Mouse (Mus musculus) testis, adult 2 months (tissue): ENCODE results near the gene Ksr2.

ENCODE experiments used
- CTCF ChIP-seq: fragments of 200-500 bp; IDR thresholded peaks from 2 replicates; pipeline ENCODE4 v1.5.1; 2012; ENCODE audit warnings: low read depth, mild to moderate bottlenecking, inconsistent platforms, low read length, moderate library complexity; ENCODE audit not compliant: control insufficient read depth, insufficient read depth, insufficient replicate concordance
- POLR2A ChIP-seq: fragments of 200-500 bp; IDR thresholded peaks from 2 replicates; pipeline ENCODE4 v1.6.1; 2012; ENCODE audit warnings: low read depth, mild to moderate bottlenecking, inconsistent platforms, low read length, moderate library complexity; ENCODE audit not compliant: control insufficient read depth

DNA sequence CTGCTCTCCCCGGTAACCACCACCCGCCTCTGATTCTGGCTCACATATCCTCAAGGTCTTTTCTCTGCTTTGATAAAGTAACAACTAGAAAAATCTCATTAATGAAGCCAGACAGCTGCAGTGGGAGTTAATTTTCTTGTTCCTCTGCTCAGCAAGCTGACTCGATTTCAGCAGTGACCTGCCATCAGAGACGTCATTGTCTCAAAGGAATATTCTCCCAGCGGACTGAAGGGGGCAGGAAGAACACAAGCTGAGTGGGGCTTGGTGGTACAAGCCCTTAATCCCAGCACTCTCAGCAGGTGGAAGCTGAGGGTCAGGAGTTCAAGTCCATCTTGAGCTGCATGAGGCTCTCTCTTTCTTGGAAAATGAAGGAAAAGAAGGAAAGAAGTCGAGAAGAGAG is 244.8 kb downstream of the Ksr2 start:
- TF ChIP-seq CTCF (no peak), POLR2A (no peak)
